Mouse (Mus musculus) skeletal muscle tissue, postnatal 0 days (tissue): ENCODE measurements around the gene Ankrd61. TPM values are rescaled to one million over a fixed set of nuclear protein-coding genes. Genes with fewer than 3 reads are reported as not detected.

Experiments used
- polyA plus RNA-seq: library from polyadenylated mRNA; unstranded; fragments of >200 nt; fragmentation: Nextera tagmentation; extraction: Ambion mirVana; gene quantifications from 2 replicates; pipeline ENCODE4 v1.2.1, GENCODE M21; 2015

The Ankrd61 gene
- polyA plus RNA-seq = not detected in 2 replicates

DNA sequence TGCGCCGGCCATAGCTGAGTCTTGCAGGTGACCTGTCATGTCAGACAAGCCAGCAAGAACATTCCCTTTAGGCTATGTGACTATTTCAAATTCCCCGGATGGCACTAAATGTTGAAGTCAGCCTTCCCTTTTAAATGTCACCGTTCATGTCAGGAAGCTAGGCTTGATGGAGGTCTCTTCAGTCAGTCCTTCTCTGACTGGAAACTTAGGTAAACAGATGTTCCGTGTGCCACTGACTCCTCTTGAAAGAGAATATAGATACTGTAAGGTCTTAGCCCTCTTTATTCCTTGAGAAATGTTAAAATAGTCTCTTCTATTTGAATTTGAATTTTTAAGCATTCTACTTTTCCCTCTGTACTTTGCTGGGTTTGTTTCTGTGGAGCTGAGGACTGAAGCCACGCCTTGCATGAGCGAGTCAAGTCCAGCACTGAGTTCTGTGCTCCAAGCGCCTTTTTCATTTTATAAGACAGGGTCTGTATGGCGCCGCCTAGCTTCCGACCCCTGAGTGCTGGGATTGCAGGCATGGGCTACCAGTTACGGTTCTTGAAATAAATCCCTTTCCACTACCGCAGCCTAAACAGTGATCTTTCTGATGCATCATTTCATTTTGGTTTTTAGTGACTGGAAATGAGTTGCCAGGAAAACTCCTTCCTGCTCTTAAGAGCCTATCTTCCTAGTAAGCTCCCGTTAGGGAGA lies at the start of gene Ankrd61:
Gene Ankrd61 (minus strand): TSS at position 51 of the 696 bp plus-strand sequence.

DNA sequence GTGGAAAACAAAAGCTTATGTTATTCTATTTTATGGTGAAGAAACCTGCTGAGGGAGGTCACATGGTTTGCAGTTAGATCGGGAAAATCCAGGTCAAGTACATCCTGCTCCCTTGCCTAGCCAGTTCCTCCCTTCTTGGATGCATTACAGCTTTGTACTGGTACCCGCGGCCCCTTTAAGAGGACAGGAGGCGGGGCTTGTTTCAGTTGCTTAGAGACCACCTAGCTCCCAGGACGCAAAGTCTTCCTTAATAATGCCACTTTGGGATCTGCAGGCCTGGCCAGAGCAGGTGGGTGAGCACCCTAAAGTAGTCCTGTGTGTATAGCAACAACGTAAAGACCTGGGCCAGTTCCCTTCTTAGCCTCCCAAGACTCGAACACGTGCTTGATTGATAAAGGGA lies 35.3 kb upstream of the Ankrd61 start, which contains the start of gene Rsph10b:
Gene Rsph10b (plus strand): TSS at position 205 of the 400 bp plus-strand sequence.

DNA sequence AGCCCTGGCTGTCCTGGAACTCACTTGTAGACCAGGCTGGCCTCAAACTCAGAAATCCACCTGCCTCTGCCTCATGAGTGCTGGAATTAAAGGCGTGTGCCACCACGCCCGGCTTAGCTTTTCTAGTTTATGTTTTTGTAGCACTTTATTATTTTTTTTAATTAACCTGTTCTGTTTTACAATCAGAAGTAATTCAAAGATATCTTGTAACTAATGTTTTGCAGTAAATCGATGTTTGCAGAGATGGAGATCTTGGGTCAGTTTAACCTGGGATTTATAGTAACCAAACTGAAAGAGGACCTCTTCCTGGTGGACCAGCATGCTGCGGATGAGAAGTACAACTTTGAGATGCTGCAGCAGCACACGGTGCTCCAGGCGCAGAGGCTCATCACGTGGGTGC lies 30.4 kb upstream of the Ankrd61 start, which contains the start of gene Gm42421:
Gene Gm42421 (plus strand): TSS at position 301 of the 400 bp plus-strand sequence.

DNA sequence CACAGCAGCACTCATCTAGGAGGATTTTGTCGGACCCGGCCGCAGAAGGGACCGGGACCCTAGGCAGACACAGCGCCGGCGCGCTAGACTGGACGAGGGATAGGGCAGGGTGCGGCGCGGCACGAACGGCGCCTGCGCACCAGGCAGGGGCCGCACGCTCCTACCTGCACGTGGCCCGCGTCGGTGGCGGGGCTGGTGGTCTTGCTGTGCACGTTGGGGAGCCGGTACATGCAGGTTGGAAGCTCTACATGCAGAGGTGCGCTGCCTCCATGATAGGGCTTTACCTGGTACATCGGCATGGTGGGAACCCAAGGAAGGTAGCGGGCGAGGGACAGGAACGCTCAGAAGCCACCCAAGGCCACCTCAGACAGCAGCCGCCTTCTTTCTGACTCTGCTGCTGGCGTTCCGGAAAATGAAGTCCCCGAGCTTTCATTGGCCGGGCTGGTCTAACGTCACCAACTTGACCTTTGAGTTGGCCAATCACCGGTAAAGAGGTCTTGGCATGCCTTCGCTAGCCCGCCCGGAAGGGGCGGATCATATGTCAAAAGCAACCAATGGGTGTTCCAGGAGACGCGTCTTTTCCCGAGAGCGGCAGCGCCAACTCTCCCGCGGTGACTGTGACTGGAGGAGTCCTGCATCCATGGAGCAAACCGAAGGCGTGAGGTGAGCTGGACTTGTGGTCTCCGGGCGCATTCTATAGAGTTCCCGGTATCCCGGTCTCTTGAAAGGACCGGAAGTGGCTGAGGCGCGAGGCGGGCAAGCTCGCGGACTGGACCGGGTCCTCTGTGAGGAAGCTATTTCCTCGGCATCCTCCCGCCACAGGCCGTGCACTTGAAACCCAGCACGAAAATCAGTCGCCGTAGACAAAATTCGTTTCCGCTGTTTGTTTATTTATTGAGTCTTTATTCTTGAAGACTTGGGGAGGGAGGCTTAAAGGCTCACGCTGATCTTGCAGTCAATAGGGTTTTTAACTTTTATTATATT lies 12.2 kb upstream of the Ankrd61 start, which contains the start of the genes Aimp2 and Pms2:
Gene Aimp2 (minus strand): TSS at position 431 of the 984 bp plus-strand sequence.
Gene Pms2 (plus strand): TSS at position 548 of the 984 bp plus-strand sequence.

Other genes starting within 250 kb of the Ankrd61 start
- gene Usp42, start 165.4 kb downstream of the Ankrd61 start, polyA plus RNA-seq = 4.6 TPM in 2 replicates
- 24.7 and 25.6 TPM in 2 replicates for gene Eif2ak1, start 79.9 kb downstream of the Ankrd61 start, polyA plus RNA-seq
- 124 and 129 TPM in 2 replicates for gene Aimp2, start 12.2 kb upstream of the Ankrd61 start, polyA plus RNA-seq
- gene Pms2, start 12.3 kb upstream of the Ankrd61 start, polyA plus RNA-seq = 9.3 and 9.5 TPM in 2 replicates
- 0.37 TPM in 1 of 2 replicates, not detected in the other for gene Gm42421, start 30.5 kb upstream of the Ankrd61 start, polyA plus RNA-seq
- gene Rsph10b, start 35.4 kb upstream of the Ankrd61 start, polyA plus RNA-seq = 3.8 and 4.4 TPM in 2 replicates
- gene Ccz1, start 117.2 kb upstream of the Ankrd61 start, polyA plus RNA-seq = 45.2 and 50.5 TPM in 2 replicates
- gene Ocm, start 129.0 kb upstream of the Ankrd61 start, polyA plus RNA-seq = 1.6 and 3.6 TPM in 2 replicates
- 1.6 TPM in 2 replicates for gene Lmtk2, start 202.8 kb upstream of the Ankrd61 start, polyA plus RNA-seq